Mouse (Mus musculus) spleen, adult 2 months (tissue): ENCODE results near the gene Map3k3. TPM values are rescaled to one million over a fixed set of nuclear protein-coding genes. Genes with fewer than 3 reads are reported as not detected.
"Not testable (repeated sequence)": the region's sequence is repeated elsewhere in the genome, so short reads cannot be mapped to it uniquely, and the experiment has no call there.

Experiments used
- DNase-seq, 2 experiments: peaks; one replicate each; pipeline versions ENCODE4 v3.0.0 to v3.0.0-alpha.2; 2012 to 2021; ENCODE audit warnings: low spot score in 2 of 2, low read depth in 1 of 2
- H3K27ac ChIP-seq: fragments of 200-500 bp; 2 replicates; pipeline ENCODE4 v1.5.1; 2012; ENCODE audit warnings: low read length, inconsistent platforms; ENCODE audit not compliant: insufficient read depth
- H3K27me3 ChIP-seq: fragments of 200-500 bp; 2 replicates; pipeline ENCODE4 v1.6.1; 2012; ENCODE audit warnings: mild to moderate bottlenecking, moderate library complexity, low read length, inconsistent platforms; ENCODE audit not compliant: control insufficient read depth, insufficient read depth
- H3K36me3 ChIP-seq: fragments of 200-500 bp; 2 replicates; pipeline ENCODE4 v1.6.1; 2012; ENCODE audit warnings: mild to moderate bottlenecking, low read length, inconsistent platforms; ENCODE audit not compliant: control insufficient read depth, insufficient read depth
- H3K4me1 ChIP-seq: fragments of 200-500 bp; 2 replicates; pipeline ENCODE4 v1.6.1; 2011; ENCODE audit warnings: inconsistent platforms; ENCODE audit not compliant: control insufficient read depth, insufficient read depth, insufficient read length
- H3K4me3 ChIP-seq: fragments of 200-500 bp; 2 replicates; pipeline ENCODE4 v1.5.1; 2011; ENCODE audit warnings: mild to moderate bottlenecking, inconsistent platforms; ENCODE audit not compliant: insufficient read depth, insufficient read length; ENCODE audit errors: extremely low read depth
- CTCF ChIP-seq: fragments of 200-500 bp; IDR thresholded peaks from 2 replicates; pipeline ENCODE4 v1.5.1; 2011; ENCODE audit warnings: mild to moderate bottlenecking, inconsistent platforms; ENCODE audit not compliant: insufficient read depth, insufficient read length, insufficient replicate concordance; ENCODE audit errors: extremely low read depth
- POLR2A ChIP-seq: fragments of 200-500 bp; IDR thresholded peaks from 2 replicates; pipeline ENCODE4 v1.6.1; 2011; ENCODE audit warnings: low read depth, low read length, inconsistent platforms
- WGBS: fragments of 180-500 bp; shearing (Covaris S2); methylation state at CpG from one replicate; pipeline ENCODE4 v1.1.7; 2018; 5-methylcytosine and 5-hydroxymethylcytosine counted together
- polyA plus RNA-seq: library from polyadenylated mRNA; depleted of rRNA; stranded (reverse); fragments of >200 nt; gene quantifications from 2 replicates; pipeline ENCODE4 v1.2.3, GENCODE M21; 2012

The Map3k3 gene
- polyA plus RNA-seq, 1 experiment: 34.1 TPM

GRCm38 (mm10) chr11:106124784-106125183, 40.4 kb downstream of the Map3k3 start:
- WGBS: 49% methylated on average over 4 of the region's 4 CpGs
- Histone ChIP-seq H3K27me3 (no peaks in the 10 kb centered on the region), H3K36me3 (peaks cover 12% of the 10 kb centered on the region), H3K4me3 (no peak overlapping the region), H3K27ac (no peak overlapping the region), H3K4me1 (peaks cover 13% of the 10 kb centered on the region)
- TF ChIP-seq POLR2A (no peak), CTCF (no peak)
- no peak for DNase-seq

GRCm38 (mm10) chr11:106125827-106126226, 41.4 kb downstream of the Map3k3 start:
- Histone ChIP-seq H3K27me3 (no peaks in the 10 kb centered on the region), H3K4me3 (no peak overlapping the region), H3K36me3 (peaks cover 16% of the 10 kb centered on the region), H3K27ac (no peak overlapping the region), H3K4me1 (peaks cover 13% of the 10 kb centered on the region)
- no peak for DNase-seq
- TF ChIP-seq POLR2A: no peak
- 50% methylated on average over 1 of the region's 1 CpGs for WGBS

DNA sequence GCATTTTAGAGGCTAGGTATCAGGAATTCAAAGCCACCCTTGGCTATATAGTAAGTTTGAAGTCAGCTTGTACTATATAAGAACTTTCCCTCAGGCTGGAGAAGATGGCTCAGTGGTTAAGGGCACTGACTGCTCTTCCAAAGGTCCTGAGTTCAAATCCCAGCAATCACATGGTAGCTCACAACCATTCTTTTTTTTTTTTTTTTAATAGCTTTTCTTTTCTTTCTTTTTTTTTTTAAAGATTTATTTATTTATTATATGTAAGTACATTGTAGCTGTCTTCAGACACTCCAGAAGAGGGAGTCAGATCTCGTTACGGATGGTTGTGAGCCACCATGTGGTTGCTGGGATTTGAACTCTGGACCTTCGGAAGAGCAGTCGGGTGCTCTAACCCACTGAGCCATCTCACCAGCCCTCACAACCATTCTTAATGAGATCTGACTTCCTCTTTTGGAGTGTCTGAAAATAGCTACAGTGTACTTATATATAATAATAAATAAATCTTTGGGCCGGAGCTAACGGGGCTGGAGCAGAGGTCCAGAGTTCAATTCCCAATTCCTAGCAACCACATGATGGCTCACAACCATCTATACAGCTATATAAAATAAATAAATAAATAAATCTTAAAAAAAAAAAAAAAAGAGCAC, 42.4 kb downstream of the Map3k3 start:
- 85% methylated on average over 6 of the region's 6 CpGs for WGBS
- H3K4me3 ChIP-seq, H3K27me3 ChIP-seq, DNase-seq, H3K27ac ChIP-seq: not testable (repeated sequence)
- Histone ChIP-seq H3K4me1 (peaks cover 13% of the 10 kb centered on the region), H3K36me3 (peaks cover 14% of the 10 kb centered on the region)

GRCm38 (mm10) chr11:106129477-106129876, 45.1 kb downstream of the Map3k3 start:
- Histone ChIP-seq H3K27me3 (no peaks in the 10 kb centered on the region), H3K4me1 (peaks cover 3% of the 10 kb centered on the region; the same call in 1 of the 2 replicates), H3K27ac (no peak overlapping the region), H3K4me3 (no peak overlapping the region), H3K36me3 (peaks cover 10% of the 10 kb centered on the region)
- DNase-seq: no peak
- WGBS: 69% methylated on average over 1 of the region's 1 CpGs
- TF ChIP-seq POLR2A (no peak), CTCF (no peak)

- no peaks in the 10 kb centered on the region for H3K27me3 ChIP-seq
- no peak overlapping the region for H3K4me3 ChIP-seq
- H3K36me3 ChIP-seq: peaks cover 13% of the 10 kb centered on the region
- H3K4me1 ChIP-seq: peaks cover 9% of the 10 kb centered on the region; the same call in 1 of the 2 replicates
- TF ChIP-seq CTCF (no peak), POLR2A (no peak)
- no peak for DNase-seq
- 96% methylated on average over 5 of the region's 5 CpGs for WGBS
- no peak overlapping the region for H3K27ac ChIP-seq
Observed at GRCm38 (mm10) chr11:106132516-106132915, 48.1 kb downstream of the Map3k3 start.

- peak overlapping the region; percentile 59 for H3K27ac ChIP-seq
- H3K4me1 ChIP-seq: peaks cover 9% of the 10 kb centered on the region; the same call in 1 of the 2 replicates
- H3K4me3 ChIP-seq: no peak overlapping the region
- TF ChIP-seq POLR2A (no peak), CTCF (no peak)
- peaks cover 13% of the 10 kb centered on the region for H3K36me3 ChIP-seq
- DNase-seq: no peak
- H3K27me3 ChIP-seq: no peaks in the 10 kb centered on the region
- WGBS: 9% methylated on average over 8 of the region's 8 CpGs
Observed at GRCm38 (mm10) chr11:106134580-106135528, 50.4 kb downstream of the Map3k3 start.

DNA sequence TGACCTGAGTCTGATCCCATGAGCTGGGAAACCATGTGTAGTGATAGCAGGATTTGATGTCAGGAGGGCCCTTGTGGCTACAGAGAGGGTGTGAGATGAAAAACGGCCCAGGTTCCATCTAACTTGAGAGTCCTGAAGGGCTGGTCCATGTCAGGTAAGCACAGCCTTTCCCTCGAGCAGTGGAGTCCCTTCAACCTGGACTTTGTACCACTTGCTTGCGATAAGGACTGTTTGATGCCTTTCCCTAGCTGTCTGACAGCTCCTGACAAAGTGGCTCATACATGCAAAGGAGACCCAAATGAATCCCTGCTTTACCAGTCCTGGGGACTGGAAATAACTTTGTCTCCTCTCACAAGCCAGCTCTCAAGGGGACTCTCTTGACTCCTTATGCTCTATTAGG, 66.8 kb downstream of the Map3k3 start:
- 94% methylated on average over 3 of the region's 3 CpGs for WGBS
- DNase-seq: no peak
- no peak overlapping the region for H3K27ac ChIP-seq
- TF ChIP-seq POLR2A (no peak), CTCF (no peak)
- H3K4me3 ChIP-seq: no peak overlapping the region
- H3K36me3 ChIP-seq: peaks cover 43% of the 10 kb centered on the region
- H3K27me3 ChIP-seq: no peaks in the 10 kb centered on the region
- peaks cover 4% of the 10 kb centered on the region; the same call in 1 of the 2 replicates for H3K4me1 ChIP-seq
